Mouse (Mus musculus): ENCODE measurements at regions not wholly inside any gene's neighbourhood (a gene's known extent, or its start where the extent isn't known, plus 50 kb on each side); places are given as distances from the start of the nearest gene placed in this dataset.
"Not testable (repeated sequence)": the region's sequence is repeated elsewhere in the genome, so short reads cannot be mapped to it uniquely, and the experiment has no call there.

- H3K27me3 ChIP-seq (ENCODE audit: insufficient read depth, low read length): no peaks in the 10 kb centered on the region
- no peak overlapping the region for H3K4me3 ChIP-seq (ENCODE audit: low read depth, low read length)
- no peaks in the 10 kb centered on the region for H3K9me3 ChIP-seq (replicated peaks)
- no peaks in the 10 kb centered on the region for H3K36me3 ChIP-seq (replicated peaks)
- no peak for TF ChIP-seq TAL1 (conservative IDR thresholded peaks at IDR 0.05; ENCODE audit: low read depth, low read length)
- TF ChIP-seq GATA1 (IDR thresholded peaks at IDR 0.05; ENCODE audit: borderline replicate concordance, low read length): no peak
- no peak for TF ChIP-seq CTCF (IDR thresholded peaks at IDR 0.05; ENCODE audit: low read depth, low read length)
- no peak for TF ChIP-seq GATA2 (IDR thresholded peaks at IDR 0.05; ENCODE audit: borderline replicate concordance, low read depth, low read length)
- TF ChIP-seq POLR2AphosphoS5 (IDR thresholded peaks at IDR 0.05; ENCODE audit: insufficient replicate concordance, low read depth, low read length): no peak
- no peak for ATAC-seq (ENCODE audit: extremely low read depth, insufficient number of reproducible peaks, low FRiP score, poor library complexity, severe bottlenecking)
- DNase-seq (ENCODE audit: low spot score): no peak
- H3K4me1 ChIP-seq (ENCODE audit: insufficient read depth, low read depth, low read length): no peaks in the 10 kb centered on the region
Measured at GRCm38 (mm10) chr16:65376553-65376952, 143.8 kb upstream of the Pou1f1 start.

GRCm38 (mm10) chr16:65378276-65378675, 142.0 kb upstream of the Pou1f1 start:
- ATAC-seq (ENCODE audit: extremely low read depth, insufficient number of reproducible peaks, low FRiP score, poor library complexity, severe bottlenecking): no peak

GRCm38 (mm10) chr16:65379939-65380338, 140.4 kb upstream of the Pou1f1 start:
- H3K27me3 ChIP-seq (ENCODE audit: insufficient read depth, low read length): no peaks in the 10 kb centered on the region
- no peaks in the 10 kb centered on the region for H3K4me1 ChIP-seq (ENCODE audit: insufficient read depth, low read depth, low read length)
- TF ChIP-seq GATA2 (IDR thresholded peaks at IDR 0.05; ENCODE audit: borderline replicate concordance, low read depth, low read length): no peak
- no peak for TF ChIP-seq TAL1 (conservative IDR thresholded peaks at IDR 0.05; ENCODE audit: low read depth, low read length)
- TF ChIP-seq GATA1 (IDR thresholded peaks at IDR 0.05; ENCODE audit: borderline replicate concordance, low read length): no peak
- TF ChIP-seq CTCF (IDR thresholded peaks at IDR 0.05; ENCODE audit: low read depth, low read length): no peak
- no peak for TF ChIP-seq POLR2AphosphoS5 (IDR thresholded peaks at IDR 0.05; ENCODE audit: insufficient replicate concordance, low read depth, low read length)
- H3K36me3 ChIP-seq (replicated peaks): no peaks in the 10 kb centered on the region
- ATAC-seq (ENCODE audit: extremely low read depth, insufficient number of reproducible peaks, low FRiP score, poor library complexity, severe bottlenecking): no peak
- no peak for DNase-seq (ENCODE audit: low spot score)
- H3K9me3 ChIP-seq (replicated peaks): no peaks in the 10 kb centered on the region
- no peak overlapping the region for H3K4me3 ChIP-seq (ENCODE audit: low read depth, low read length)

More at GRCm38 (mm10) chr16:65378276-65378675, 142.0 kb upstream of the Pou1f1 start:
- H3K9me3 ChIP-seq (replicated peaks): no peaks in the 10 kb centered on the region
- no peaks in the 10 kb centered on the region for H3K36me3 ChIP-seq (replicated peaks)
- H3K4me1 ChIP-seq (ENCODE audit: insufficient read depth, low read depth, low read length): no peaks in the 10 kb centered on the region
- no peaks in the 10 kb centered on the region for H3K27me3 ChIP-seq (ENCODE audit: insufficient read depth, low read length)
- no peak for TF ChIP-seq GATA1 (IDR thresholded peaks at IDR 0.05; ENCODE audit: borderline replicate concordance, low read length)
- TF ChIP-seq CTCF (IDR thresholded peaks at IDR 0.05; ENCODE audit: low read depth, low read length): no peak
- no peak for TF ChIP-seq POLR2AphosphoS5 (IDR thresholded peaks at IDR 0.05; ENCODE audit: insufficient replicate concordance, low read depth, low read length)
- TF ChIP-seq GATA2 (IDR thresholded peaks at IDR 0.05; ENCODE audit: borderline replicate concordance, low read depth, low read length): no peak
- no peak for TF ChIP-seq TAL1 (conservative IDR thresholded peaks at IDR 0.05; ENCODE audit: low read depth, low read length)
- DNase-seq (ENCODE audit: low spot score): no peak
- no peak overlapping the region for H3K4me3 ChIP-seq (ENCODE audit: low read depth, low read length)

DNA sequence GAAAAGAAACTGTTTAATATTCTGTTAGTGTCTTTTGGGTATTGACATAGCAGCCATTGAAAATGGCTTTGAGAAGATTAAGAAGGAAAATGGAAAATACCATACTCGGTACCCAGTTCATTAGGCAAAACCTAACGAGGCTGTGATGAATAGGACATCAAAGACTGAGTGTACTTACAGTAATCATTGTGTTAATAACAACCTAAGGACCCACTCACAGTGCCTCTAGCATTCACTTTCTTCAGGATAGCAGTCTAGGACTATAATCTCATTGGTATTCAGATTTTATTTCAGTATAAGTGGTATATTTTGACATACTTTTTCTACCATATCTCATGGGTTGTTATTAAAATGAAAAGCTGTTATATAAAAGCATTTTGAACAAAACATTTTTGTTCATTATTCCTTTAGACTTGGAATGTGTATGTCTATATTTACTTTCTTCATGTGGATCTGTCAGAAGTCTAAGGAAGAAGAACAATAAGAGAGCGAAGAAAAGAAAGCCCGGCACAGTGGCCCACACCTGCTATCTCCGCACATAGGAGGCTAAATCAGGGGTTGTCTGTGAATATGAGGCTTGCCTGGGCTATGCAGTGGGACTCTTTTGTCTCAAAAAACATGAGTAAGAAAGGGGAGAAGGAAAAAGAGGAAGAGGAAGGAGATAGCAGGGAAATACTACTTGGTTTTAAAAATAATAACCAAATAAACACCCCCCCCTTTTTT, 116.2 kb upstream of the Pou1f1 start:
- Histone ChIP-seq H3K36me3 (replicated peaks) (no peaks in the 10 kb centered on the region), H3K4me1 (ENCODE audit: insufficient read depth, low read depth, low read length) (no peaks in the 10 kb centered on the region), H3K4me3 (ENCODE audit: low read depth, low read length) (no peak overlapping the region), H3K27me3 (ENCODE audit: insufficient read depth, low read length) (no peaks in the 10 kb centered on the region), H3K9me3 (replicated peaks) (no peaks in the 10 kb centered on the region)
- ATAC-seq (ENCODE audit: extremely low read depth, insufficient number of reproducible peaks, low FRiP score, poor library complexity, severe bottlenecking) (no peak), DNase-seq (ENCODE audit: low spot score) (no peak)
- TF ChIP-seq GATA1 (IDR thresholded peaks at IDR 0.05; ENCODE audit: borderline replicate concordance, low read length) (no peak), CTCF (IDR thresholded peaks at IDR 0.05; ENCODE audit: low read depth, low read length) (no peak), POLR2AphosphoS5 (IDR thresholded peaks at IDR 0.05; ENCODE audit: insufficient replicate concordance, low read depth, low read length) (no peak), GATA2 (IDR thresholded peaks at IDR 0.05; ENCODE audit: borderline replicate concordance, low read depth, low read length) (no peak), TAL1 (conservative IDR thresholded peaks at IDR 0.05; ENCODE audit: low read depth, low read length) (no peak)

GRCm38 (mm10) chr16:65404816-65405215, 115.5 kb upstream of the Pou1f1 start:
- DNase-seq (ENCODE audit: low spot score): no peak
- H3K36me3 ChIP-seq (replicated peaks): no peaks in the 10 kb centered on the region
- no peaks in the 10 kb centered on the region for H3K27me3 ChIP-seq (ENCODE audit: insufficient read depth, low read length)
- TF ChIP-seq POLR2AphosphoS5 (IDR thresholded peaks at IDR 0.05; ENCODE audit: insufficient replicate concordance, low read depth, low read length): no peak
- no peak for TF ChIP-seq GATA2 (IDR thresholded peaks at IDR 0.05; ENCODE audit: borderline replicate concordance, low read depth, low read length)
- no peaks in the 10 kb centered on the region for H3K4me1 ChIP-seq (ENCODE audit: insufficient read depth, low read depth, low read length)
- H3K4me3 ChIP-seq (ENCODE audit: low read depth, low read length): no peak overlapping the region
- no peaks in the 10 kb centered on the region for H3K9me3 ChIP-seq (replicated peaks)
- no peak for ATAC-seq (ENCODE audit: extremely low read depth, insufficient number of reproducible peaks, low FRiP score, poor library complexity, severe bottlenecking)

- H3K4me1 ChIP-seq (ENCODE audit: insufficient read depth, low read depth, low read length): no peaks in the 10 kb centered on the region
- H3K36me3 ChIP-seq (replicated peaks): no peaks in the 10 kb centered on the region
- no peaks in the 10 kb centered on the region for H3K27me3 ChIP-seq (ENCODE audit: insufficient read depth, low read length)
- TF ChIP-seq GATA1 (IDR thresholded peaks at IDR 0.05; ENCODE audit: borderline replicate concordance, low read length) (no peak), GATA2 (IDR thresholded peaks at IDR 0.05; ENCODE audit: borderline replicate concordance, low read depth, low read length) (no peak), CTCF (IDR thresholded peaks at IDR 0.05; ENCODE audit: low read depth, low read length) (no peak)
- H3K9me3 ChIP-seq (replicated peaks): no peaks in the 10 kb centered on the region
- DNase-seq (ENCODE audit: low spot score) (no peak), ATAC-seq (ENCODE audit: extremely low read depth, insufficient number of reproducible peaks, low FRiP score, poor library complexity, severe bottlenecking) (no peak)
- no peak overlapping the region for H3K4me3 ChIP-seq (ENCODE audit: low read depth, low read length)
Measured at GRCm38 (mm10) chr16:65405824-65406556, 114.3 kb upstream of the Pou1f1 start.

GRCm38 (mm10) chr16:65432046-65432445, 88.3 kb upstream of the Pou1f1 start:
- H3K36me3 ChIP-seq (replicated peaks); H3K4me1 ChIP-seq (ENCODE audit: insufficient read depth, low read depth, low read length); ATAC-seq (ENCODE audit: extremely low read depth, insufficient number of reproducible peaks, low FRiP score, poor library complexity, severe bottlenecking); H3K4me3 ChIP-seq (ENCODE audit: low read depth, low read length); DNase-seq (ENCODE audit: low spot score); H3K27me3 ChIP-seq (ENCODE audit: insufficient read depth, low read length); H3K9me3 ChIP-seq (replicated peaks): not testable (repeated sequence)

Data from G1E (cell line).